ENCODE assay signal across 12 mouse cellular contexts in the genomic region with DNA sequence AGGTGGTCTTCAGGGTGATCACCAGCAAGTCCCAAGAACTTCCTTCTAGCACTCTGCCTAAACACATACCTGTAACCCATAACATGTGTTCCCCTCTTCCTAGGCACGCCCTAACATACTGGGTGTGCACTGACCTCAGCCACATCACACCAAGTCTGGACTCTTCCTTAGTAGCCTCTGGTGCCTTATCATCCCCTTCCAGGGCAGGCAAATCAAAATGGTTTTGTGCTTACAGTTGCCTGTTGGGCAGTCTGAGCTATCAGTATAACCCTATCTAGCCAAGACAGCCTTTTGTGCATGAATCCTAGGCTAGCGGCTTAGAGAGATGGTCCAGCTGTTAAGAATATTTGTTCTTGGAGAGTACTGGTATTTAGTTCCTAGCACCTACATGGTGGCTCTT.
"Had no signal": no experiment of that assay in that cellular context is flagged by ENCODE, and none has a peak within 500 bp of the region (broad histone marks: within the 10 kb centered on the region; RNA-seq: fewer than 3 reads in every experiment).

No protein-coding gene starts in this region.

- H3K4me1 ChIP-seq: limb, embryonic 12.5 days; lung, embryonic 15.5 days; midbrain, embryonic 12.5 days had no signal

- H3K27ac ChIP-seq: kidney, postnatal 0 days; limb, embryonic 12.5 days; lung, embryonic 15.5 days; midbrain, embryonic 12.5 days had no signal

- H3K9me3 ChIP-seq: limb, embryonic 12.5 days; lung, embryonic 15.5 days; midbrain, embryonic 12.5 days had no signal

- H3K4me3 ChIP-seq: limb, embryonic 12.5 days; lung, embryonic 15.5 days; midbrain, embryonic 12.5 days had no signal

- H3K9ac ChIP-seq: limb, embryonic 12.5 days; lung, embryonic 15.5 days; midbrain, embryonic 12.5 days had no signal

- H3K4me2 ChIP-seq: limb, embryonic 12.5 days; lung, embryonic 15.5 days; midbrain, embryonic 12.5 days had no signal

- DNase-seq: kidney, adult 11 months; kidney, adult 9 months; kidney, postnatal 36 days; layer of hippocampus, adult 9-11 months; layer of hippocampus, postnatal 36 days; right cerebral cortex, postnatal 25 days; thymus, adult 2 months; thymus, postnatal 25 days had no signal

- H3K27me3 ChIP-seq: limb, embryonic 12.5 days; lung, embryonic 15.5 days; midbrain, embryonic 12.5 days had no signal
